Mouse (Mus musculus): ENCODE data around the gene Cxcr1. TPM values are rescaled to one million over a fixed set of nuclear protein-coding genes. Genes with fewer than 3 reads are reported as not detected.

Gene Cxcr1
- polyA plus RNA-seq, 1 experiment from 2014 or later, result not detected

GRCm38 (mm10) chr1:74155435-74156012, 38.9 kb downstream of the Cxcr1 start:
- Histone ChIP-seq H3K4me2 (no peak overlapping the region), H3K27ac (ENCODE audit: low read depth) (no peak overlapping the region), H3K27me3 (ENCODE audit: insufficient read depth, low read length) (no peaks in the 10 kb centered on the region), H3K36me3 (ENCODE audit: insufficient read depth) (no peaks in the 10 kb centered on the region), H3K4me1 (ENCODE audit: insufficient read depth) (no peaks in the 10 kb centered on the region), H3K4me3 (ENCODE audit: low read depth, low read length) (no peak overlapping the region), H3K9me3 (ENCODE audit: low read depth, low read length) (no peaks in the 10 kb centered on the region), H3K9ac (no peak overlapping the region)
- 79% methylated on average over 6 of the region's 6 CpGs for WGBS
- no peak for DNase-seq
- no peak for ATAC-seq (ENCODE audit: insufficient read depth)
- no peak for TF ChIP-seq CTCF (IDR thresholded peaks at IDR 0.05; ENCODE audit: low read depth)

GRCm38 (mm10) chr1:74153461-74154184, 40.8 kb downstream of the Cxcr1 start, which contains the start of gene Cxcr2:
Gene Cxcr2 (plus strand): TSS chr1:74153989.
- H3K27me3 ChIP-seq (ENCODE audit: insufficient read depth, low read length), result no peaks in the 10 kb centered on the region
- H3K9me3 ChIP-seq (ENCODE audit: low read depth, low read length), result no peaks in the 10 kb centered on the region
- H3K27ac ChIP-seq (ENCODE audit: low read depth), result no peak within 1 kb of the TSS
- no peak within 1 kb of the TSS for H3K4me3 ChIP-seq (ENCODE audit: low read depth, low read length)
- TF ChIP-seq CTCF (IDR thresholded peaks at IDR 0.05; ENCODE audit: low read depth), result no peak
- no peaks in the 10 kb centered on the region for H3K36me3 ChIP-seq (ENCODE audit: insufficient read depth)
- no peak within 1 kb of the TSS for H3K4me2 ChIP-seq
- DNase-seq (no peak), ATAC-seq (ENCODE audit: insufficient read depth) (no peak)
- 62% methylated on average over 8 of the region's 8 CpGs for WGBS
- H3K9ac ChIP-seq, result no peak within 1 kb of the TSS
- no peaks in the 10 kb centered on the region for H3K4me1 ChIP-seq (ENCODE audit: insufficient read depth)

- H3K4me2 ChIP-seq, result no peak overlapping the region
- no peak for TF ChIP-seq CTCF (IDR thresholded peaks at IDR 0.05; ENCODE audit: low read depth)
- no peaks in the 10 kb centered on the region for H3K27me3 ChIP-seq (ENCODE audit: insufficient read depth, low read length)
- H3K36me3 ChIP-seq (ENCODE audit: insufficient read depth), result no peaks in the 10 kb centered on the region
- peaks cover 5% of the 10 kb centered on the region; the same call in 1 of the 2 replicates for H3K4me1 ChIP-seq (ENCODE audit: insufficient read depth)
- no peaks in the 10 kb centered on the region for H3K9me3 ChIP-seq (ENCODE audit: low read depth, low read length)
- no peak overlapping the region for H3K9ac ChIP-seq
- ATAC-seq (ENCODE audit: insufficient read depth) (no peak), DNase-seq (no peak)
- 41% methylated on average over 3 of the region's 3 CpGs for WGBS
- H3K27ac ChIP-seq (ENCODE audit: low read depth), result no peak overlapping the region
- H3K4me3 ChIP-seq (ENCODE audit: low read depth, low read length), result no peak overlapping the region
Observed at GRCm38 (mm10) chr1:74151091-74151490, 43.3 kb downstream of the Cxcr1 start.

GRCm38 (mm10) chr1:74150101-74150500, 44.3 kb downstream of the Cxcr1 start:
- Histone ChIP-seq H3K27ac (ENCODE audit: low read depth) (no peak overlapping the region), H3K4me2 (no peak overlapping the region), H3K4me3 (ENCODE audit: low read depth, low read length) (no peak overlapping the region), H3K27me3 (ENCODE audit: insufficient read depth, low read length) (no peaks in the 10 kb centered on the region), H3K4me1 (ENCODE audit: insufficient read depth) (peaks cover 5% of the 10 kb centered on the region; the same call in 1 of the 2 replicates), H3K9ac (no peak overlapping the region), H3K9me3 (ENCODE audit: low read depth, low read length) (no peaks in the 10 kb centered on the region), H3K36me3 (ENCODE audit: insufficient read depth) (no peaks in the 10 kb centered on the region)
- DNase-seq (no peak), ATAC-seq (ENCODE audit: insufficient read depth) (no peak)
- 69% methylated on average over 3 of the region's 3 CpGs for WGBS
- no peak for TF ChIP-seq CTCF (IDR thresholded peaks at IDR 0.05; ENCODE audit: low read depth)

- no peak for TF ChIP-seq CTCF (IDR thresholded peaks at IDR 0.05; ENCODE audit: low read depth)
- DNase-seq (no peak), ATAC-seq (ENCODE audit: insufficient read depth) (no peak)
- no peaks in the 10 kb centered on the region for H3K36me3 ChIP-seq (ENCODE audit: insufficient read depth)
- H3K4me1 ChIP-seq (ENCODE audit: insufficient read depth), result peaks cover 5% of the 10 kb centered on the region; the same call in 1 of the 2 replicates
- 85% methylated on average over 6 of the region's 6 CpGs for WGBS
- no peak overlapping the region for H3K27ac ChIP-seq (ENCODE audit: low read depth)
- H3K9me3 ChIP-seq (ENCODE audit: low read depth, low read length), result no peaks in the 10 kb centered on the region
- H3K4me3 ChIP-seq (ENCODE audit: low read depth, low read length), result no peak overlapping the region
- no peak overlapping the region for H3K9ac ChIP-seq
- H3K4me2 ChIP-seq, result no peak overlapping the region
- no peaks in the 10 kb centered on the region for H3K27me3 ChIP-seq (ENCODE audit: insufficient read depth, low read length)
Observed at GRCm38 (mm10) chr1:74149106-74149885, 45.1 kb downstream of the Cxcr1 start.

MicroRNAs within 50 kb of the gene (microRNA counts, 519-probe panel; counts per million panel counts)
- microRNA mmu-miR-1928, result 2,414 counts per million, percentile 41 among the panel's probes with 10 or more counts

Small RNAs within 50 kb of the gene (microRNA-seq; reads per million reads assigned to microRNA genes)
- not detected for gene Mir1928 (ENCODE audit: borderline number of aligned reads)

Other genes with a start within 250 kb of the Cxcr1 start
- gene Tns1, start 70.2 kb downstream of the Cxcr1 start, polyA plus RNA-seq (2014; fragmentation: Nextera tagmentation; extraction: Ambion mirVana), result 87.9 and 95.2 TPM in 2 replicates
- gene Rufy4, start 69.1 kb downstream of the Cxcr1 start, polyA plus RNA-seq (2014; fragmentation: Nextera tagmentation; extraction: Ambion mirVana), result 0.26 and 0.39 TPM in 2 replicates
- 0.05 TPM in 1 of 2 replicates, not detected in the other for gene Cxcr2, start 40.6 kb downstream of the Cxcr1 start, polyA plus RNA-seq (2014; fragmentation: Nextera tagmentation; extraction: Ambion mirVana)
- 365 and 370 TPM in 2 replicates for gene Arpc2, start 41.5 kb upstream of the Cxcr1 start, polyA plus RNA-seq (2014; fragmentation: Nextera tagmentation; extraction: Ambion mirVana)
- 0.18 and 0.57 TPM in 2 replicates for gene Gpbar1, start 83.9 kb upstream of the Cxcr1 start, polyA plus RNA-seq (2014; fragmentation: Nextera tagmentation; extraction: Ambion mirVana)
- gene Aamp, start 90.1 kb upstream of the Cxcr1 start, polyA plus RNA-seq (2014; fragmentation: Nextera tagmentation; extraction: Ambion mirVana), result 233 and 236 TPM in 2 replicates
- gene Pnkd, start 90.3 kb upstream of the Cxcr1 start, polyA plus RNA-seq (2014; fragmentation: Nextera tagmentation; extraction: Ambion mirVana), result 103 and 104 TPM in 2 replicates
- 25.5 and 29.8 TPM in 2 replicates for gene Tmbim1, start 111.0 kb upstream of the Cxcr1 start, polyA plus RNA-seq (2014; fragmentation: Nextera tagmentation; extraction: Ambion mirVana)
- 0.62 and 0.63 TPM in 2 replicates for gene Catip, start 167.5 kb upstream of the Cxcr1 start, polyA plus RNA-seq (2014; fragmentation: Nextera tagmentation; extraction: Ambion mirVana)
- gene Slc11a1, start 180.6 kb upstream of the Cxcr1 start, polyA plus RNA-seq (2014; fragmentation: Nextera tagmentation; extraction: Ambion mirVana), result 3.1 and 3.5 TPM in 2 replicates
- 99.4 and 102 TPM in 2 replicates for gene Ctdsp1, start 196.9 kb upstream of the Cxcr1 start, polyA plus RNA-seq (2014; fragmentation: Nextera tagmentation; extraction: Ambion mirVana)
- gene Vil1, start 214.7 kb upstream of the Cxcr1 start, polyA plus RNA-seq (2014; fragmentation: Nextera tagmentation; extraction: Ambion mirVana), result 0.42 and 0.43 TPM in 2 replicates

Measured in lung, embryonic 14.5 days (tissue).